17 mouse cellular contexts compared by ENCODE assay signal in the genomic region with DNA sequence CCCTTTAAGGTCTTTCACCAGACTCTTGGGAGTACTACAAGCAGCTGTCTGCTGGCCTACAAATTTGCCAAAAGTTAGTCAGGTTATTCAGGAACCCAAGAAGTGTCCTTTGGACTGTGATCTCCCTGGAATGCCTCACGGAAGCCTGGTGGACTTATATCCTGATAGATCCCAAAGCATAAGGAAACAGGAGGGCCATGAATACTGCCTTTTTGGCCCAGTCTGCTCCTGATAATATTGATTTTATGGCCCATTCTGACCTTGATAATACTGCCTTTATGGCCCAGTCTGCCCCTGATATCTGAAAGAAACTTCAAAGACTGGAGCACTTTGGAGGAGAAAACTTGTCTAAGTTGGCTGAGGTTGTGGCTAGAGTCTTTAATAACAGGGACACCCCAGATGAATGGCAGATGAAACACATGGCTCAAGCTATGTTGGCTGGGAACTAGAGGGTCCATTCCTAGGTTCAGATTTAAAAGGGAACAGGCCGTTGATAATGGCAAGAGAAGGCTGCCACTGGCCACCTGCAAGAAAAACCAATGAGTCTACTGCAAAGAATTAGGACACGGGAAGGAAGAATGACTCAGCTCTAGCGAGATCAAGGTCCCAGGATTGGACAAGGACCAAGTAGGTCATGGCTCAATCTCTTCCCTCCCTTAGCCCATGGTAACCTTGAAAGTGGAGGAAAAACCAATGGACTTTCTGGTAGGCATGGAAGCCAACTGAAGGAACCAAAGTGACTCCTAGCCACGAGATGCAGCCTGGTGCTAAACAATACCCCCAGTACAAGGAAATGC. TPM values are rescaled to one million over a fixed set of nuclear protein-coding genes. Genes with fewer than 3 reads are reported as not detected.
DNase-seq lines count a peak whose midpoint lies in the region; ATAC-seq lines count a peak whose summit lies in the region.
"Had no signal": no experiment of that assay in that cellular context is flagged by ENCODE, and none has a peak within 500 bp of the region (broad histone marks: within the 10 kb centered on the region; RNA-seq: fewer than 3 reads in every experiment).

No protein-coding gene starts in this region.

- H3K9ac ChIP-seq in heart, embryonic 12.5 days, result no peak overlapping the region
- H3K9ac ChIP-seq: heart, embryonic 15.5 days; midbrain, embryonic 12.5 days had no signal

- DNase-seq in heart, postnatal 10 days, result peak; percentile 7 to 24
- DNase-seq in 3T3-L1 (ENCODE audit: low read depth, low spot score), result peak; percentile 84
- peak; percentile 11 for DNase-seq in R1 (ENCODE audit: low read depth, low spot score)
- peak; percentile 44 for DNase-seq in fibroblast of lung, adult 2 months (ENCODE audit: low read depth)
- no peak for DNase-seq in neural tube, embryonic 10.5 days (ENCODE audit: extremely low spot score, low spot score)
- no peak for DNase-seq in left cerebral cortex, postnatal 10 days (ENCODE audit: extremely low spot score in 1 of 2, low spot score in 2 of 2)
- DNase-seq: cerebellum, adult 11-12 months; liver; lung, postnatal 14 days; thymus, postnatal 4 days had no signal

- no peaks in the 10 kb centered on the region for H3K4me1 ChIP-seq in heart, embryonic 12.5 days (replicated peaks)
- H3K4me1 ChIP-seq: heart, embryonic 15.5 days; midbrain, embryonic 12.5 days had no signal

- H3K27ac ChIP-seq in heart, embryonic 12.5 days (ENCODE audit: poor library complexity, severe bottlenecking), result no peak overlapping the region
- H3K27ac ChIP-seq: heart, embryonic 15.5 days; midbrain, embryonic 12.5 days had no signal

- ATAC-seq in heart, embryonic 12.5 days (ENCODE audit: insufficient number of reproducible peaks, low FRiP score), result no peak

- H3K4me2 ChIP-seq in heart, embryonic 12.5 days, result no peak overlapping the region
- H3K4me2 ChIP-seq: heart, embryonic 15.5 days; midbrain, embryonic 12.5 days had no signal

- no peaks in the 10 kb centered on the region; the same call in 1 of the 2 replicates for H3K27me3 ChIP-seq in heart, embryonic 12.5 days (replicated peaks)
- H3K27me3 ChIP-seq: heart, embryonic 15.5 days; midbrain, embryonic 12.5 days had no signal

- H3K9me3 ChIP-seq in heart, embryonic 12.5 days (replicated peaks), result 0 out of 2 replicates have a peak, but pooled peaks cover 2% of the 10 kb centered on the region
- H3K9me3 ChIP-seq: heart, embryonic 15.5 days; midbrain, embryonic 12.5 days had no signal

- 80% methylated on average over 5 of the region's 5 CpGs for WGBS in heart, embryonic 12.5 days

- intact Hi-C loops in heart, postnatal 10 days (cut with DNase I), result no loop called here
- intact Hi-C loops in left cerebral cortex, postnatal 10 days (cut with DNase I), result no loop called here

- no peaks in the 10 kb centered on the region for H3K36me3 ChIP-seq in heart, embryonic 12.5 days
- H3K36me3 ChIP-seq: heart, embryonic 15.5 days; midbrain, embryonic 12.5 days had no signal

- no peak overlapping the region for H3K4me3 ChIP-seq in heart, embryonic 12.5 days
- H3K4me3 ChIP-seq: heart, embryonic 15.5 days; midbrain, embryonic 12.5 days had no signal

RNA-seq across cellular contexts. Expression of gene St6galnac1, which starts 21.4 kb away (rescaled TPM):
- total RNA-seq in heart, postnatal 10 days (2021), result not detected
- polyA plus RNA-seq in heart, embryonic 12.5 days (2016; fragmentation: Nextera tagmentation; extraction: Ambion mirVana), result not detected in 2 replicates
- total RNA-seq in left cerebral cortex, postnatal 10 days (2021), result not detected
- total RNA-seq: left cerebral cortex, adult 18-20 months had no signal
- polyA plus RNA-seq: frontal cortex, adult 2 months; heart, embryonic 15.5 days; intestine, embryonic 14.5 days; midbrain, embryonic 12.5 days; neural tube, embryonic 11.5 days had no signal

Comparison
In these comparisons a context has a peak if more than half of its experiments do, and no peak if none do; other contexts are left out.
1. DNase-seq: peak in heart, postnatal 10 days (2 of 2), 3T3-L1 (single experiment), R1 (single experiment) and fibroblast of lung, adult 2 months (single experiment); none in neural tube, embryonic 10.5 days (single experiment) and left cerebral cortex, postnatal 10 days (0 of 2).